Mouse (Mus musculus): ENCODE measurements at regions not wholly inside any gene's neighbourhood (a gene's known extent, or its start where the extent isn't known, plus 50 kb on each side); places are given as distances from the start of the nearest gene placed in this dataset.

- ATAC-seq (replicated peaks in 1 of 2; ENCODE audit: insufficient read depth in 1 of 2, low FRiP score in 2 of 2, low TSS enrichment in 1 of 2, low read depth in 1 of 2, poor library complexity in 2 of 2, severe bottlenecking in 2 of 2): no peak
Measured at GRCm38 (mm10) chrX:164878336-164878735, 101.8 kb downstream of the Mospd2 start.

- ATAC-seq (replicated peaks in 1 of 2; ENCODE audit: insufficient read depth in 1 of 2, low FRiP score in 2 of 2, low TSS enrichment in 1 of 2, low read depth in 1 of 2, poor library complexity in 2 of 2, severe bottlenecking in 2 of 2): peak in 1 of 2 experiments; percentile 87; a peak in 2 of 4 replicates
Measured at GRCm38 (mm10) chrX:164840393-164840792, 139.8 kb downstream of the Mospd2 start.

- ATAC-seq (replicated peaks in 1 of 2; ENCODE audit: insufficient read depth in 1 of 2, low FRiP score in 2 of 2, low TSS enrichment in 1 of 2, low read depth in 1 of 2, poor library complexity in 2 of 2, severe bottlenecking in 2 of 2): no peak
Measured at GRCm38 (mm10) chrX:164820906-164821305, 159.3 kb downstream of the Mospd2 start.

- ATAC-seq (replicated peaks in 1 of 2; ENCODE audit: insufficient read depth in 1 of 2, low FRiP score in 2 of 2, low TSS enrichment in 1 of 2, low read depth in 1 of 2, poor library complexity in 2 of 2, severe bottlenecking in 2 of 2): peak; percentile 76 to 77; a peak in 3 of 4 replicates
Measured at GRCm38 (mm10) chrX:164787293-164787692, 192.9 kb downstream of the Mospd2 start.

- ATAC-seq (replicated peaks in 1 of 2; ENCODE audit: insufficient read depth in 1 of 2, low FRiP score in 2 of 2, low TSS enrichment in 1 of 2, low read depth in 1 of 2, poor library complexity in 2 of 2, severe bottlenecking in 2 of 2): no peak
Measured at GRCm38 (mm10) chrX:164764919-164765318, 215.3 kb downstream of the Mospd2 start.

- ATAC-seq (replicated peaks in 1 of 2; ENCODE audit: insufficient read depth in 1 of 2, low FRiP score in 2 of 2, low TSS enrichment in 1 of 2, low read depth in 1 of 2, poor library complexity in 2 of 2, severe bottlenecking in 2 of 2): no peak
Measured at GRCm38 (mm10) chrX:164763764-164764445, 216.3 kb downstream of the Mospd2 start.

- ATAC-seq (replicated peaks in 1 of 2; ENCODE audit: insufficient read depth in 1 of 2, low FRiP score in 2 of 2, low TSS enrichment in 1 of 2, low read depth in 1 of 2, poor library complexity in 2 of 2, severe bottlenecking in 2 of 2): no peak
Measured at GRCm38 (mm10) chrX:164745552-164746217, 234.5 kb downstream of the Mospd2 start.
